Mouse (Mus musculus) MEL-GATA-1-ER (cell line): ENCODE data around the gene Sdr42e1.

Experiments used
- DNase-seq: peaks from one replicate; pipeline ENCODE4 v3.0.0-alpha.2; 2012; ENCODE audit warnings: low read depth; ENCODE audit errors: extremely low read depth

The Sdr42e1 gene

DNA sequence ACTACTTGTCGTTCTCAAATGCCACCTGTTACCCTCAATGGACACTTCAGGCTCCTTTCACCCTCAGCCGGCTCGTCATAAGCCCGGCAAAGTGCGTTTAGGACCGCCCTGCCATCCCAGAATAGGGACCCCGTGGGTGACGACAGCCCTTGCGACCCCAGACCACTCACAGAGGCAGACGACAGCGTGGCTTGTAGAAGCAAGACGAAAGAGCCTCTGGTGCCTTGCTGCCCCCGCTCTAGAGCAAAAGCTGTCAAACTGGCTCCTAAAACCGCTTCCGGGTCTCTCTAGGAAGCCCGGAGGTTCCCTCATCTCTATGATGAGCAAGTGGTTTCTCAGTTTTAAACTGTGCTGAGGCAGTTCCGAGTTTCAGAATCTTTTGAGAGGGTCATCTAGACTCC lies at the start of gene Sdr42e1:
Gene Sdr42e1 (minus strand): TSS at position 260 of the 401 bp plus-strand sequence.
- no peak for DNase-seq

DNA sequence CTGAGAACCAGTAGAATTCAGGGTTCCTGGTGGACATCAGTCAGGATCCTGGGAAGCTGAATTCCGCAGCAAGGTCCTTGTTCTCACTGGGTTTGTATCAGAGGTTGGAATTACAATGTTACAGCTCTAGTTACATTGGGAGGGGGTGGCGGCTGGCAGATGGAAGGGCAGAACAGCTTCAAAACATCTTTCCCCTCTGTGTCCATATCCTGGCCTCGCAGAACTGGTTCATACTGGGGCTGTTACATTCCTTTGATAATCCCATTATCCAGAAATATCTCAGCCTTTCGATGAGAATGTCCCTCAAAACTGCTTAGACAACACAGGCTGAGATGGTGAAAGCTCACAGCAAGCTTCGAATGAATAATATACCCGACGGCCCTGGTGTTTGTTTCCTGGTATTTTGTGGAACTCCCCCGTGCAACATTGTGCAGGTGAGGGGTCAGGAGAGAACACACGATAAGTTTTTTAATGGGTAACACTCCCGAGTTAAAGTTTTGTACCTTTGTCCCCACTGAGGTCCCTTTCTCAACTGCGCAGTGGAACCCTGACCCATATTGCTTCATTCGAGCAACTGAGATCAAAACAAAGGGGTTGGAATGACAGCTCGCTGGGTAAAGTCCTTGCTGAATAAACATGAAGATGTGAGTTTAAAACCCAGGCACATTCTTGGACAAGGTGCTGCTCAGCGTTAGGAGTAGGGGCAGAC lies 44.8 kb upstream of the Sdr42e1 start:
- DNase-seq, result no peak

GRCm38 (mm10) chr8:117715896-117716295 lies 42.4 kb upstream of the Sdr42e1 start:
- no peak for DNase-seq

DNA sequence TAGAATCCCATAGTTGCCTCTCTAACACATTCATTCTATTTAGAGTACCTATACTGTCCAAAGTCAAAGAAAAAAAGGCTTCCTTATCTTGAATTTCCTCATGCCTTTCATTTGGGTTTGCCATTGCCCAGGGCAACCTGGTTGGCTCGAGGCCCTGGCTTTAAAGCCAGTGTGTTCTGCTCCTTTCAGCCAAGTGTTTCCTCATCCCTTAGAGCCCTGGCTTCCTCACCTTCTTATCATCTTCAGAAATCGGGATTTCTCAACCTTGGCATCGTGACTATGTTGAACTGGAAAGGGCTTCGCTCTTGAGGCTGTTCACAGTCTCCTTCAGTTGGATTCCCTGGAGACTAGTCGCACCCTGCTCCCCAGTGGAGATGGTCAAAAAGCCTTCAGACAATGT lies 41.1 kb upstream of the Sdr42e1 start:
- DNase-seq, result no peak

GRCm38 (mm10) chr8:117712226-117712625 lies 38.7 kb upstream of the Sdr42e1 start:
- no peak for DNase-seq

DNA sequence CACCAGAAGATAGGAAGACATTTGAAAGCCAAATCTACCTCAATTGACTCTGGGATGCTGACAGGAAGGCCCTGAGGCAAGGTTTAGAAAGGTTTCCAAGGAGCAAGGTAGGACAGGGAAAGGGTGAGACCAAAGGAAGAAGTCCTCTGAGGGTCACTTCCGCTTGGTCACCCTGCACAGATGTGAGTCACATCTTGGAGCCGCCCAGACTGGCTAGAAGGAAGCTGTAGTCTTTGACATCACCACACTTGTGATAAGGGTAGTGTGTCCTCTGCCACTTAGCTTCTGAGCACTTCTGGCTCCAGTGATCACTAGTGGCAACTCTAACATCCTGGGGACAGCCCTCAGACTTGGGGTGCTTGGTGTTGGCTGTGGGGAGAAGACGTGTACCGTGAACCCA lies 32.7 kb upstream of the Sdr42e1 start:
- no peak for DNase-seq

DNA sequence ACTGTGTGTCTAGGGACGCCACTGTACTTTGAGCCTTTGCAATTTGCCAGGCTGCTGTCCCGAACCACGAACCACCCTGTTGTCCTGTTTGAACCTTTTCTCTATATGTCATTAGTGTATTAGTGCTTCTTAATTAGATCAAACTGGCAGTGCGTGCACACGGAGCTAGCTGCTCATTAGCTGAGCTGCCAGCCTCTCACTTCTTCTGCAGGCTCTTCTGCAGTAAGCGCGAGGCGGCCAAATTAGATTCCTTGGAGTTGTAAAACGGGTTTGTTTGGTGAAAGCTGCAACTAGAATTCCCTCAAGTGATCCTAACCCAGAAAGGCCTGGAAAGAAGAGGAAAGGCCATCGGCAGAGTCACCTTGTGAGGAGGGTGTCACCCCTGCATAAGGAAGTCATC lies 29.2 kb upstream of the Sdr42e1 start:
- no peak for DNase-seq

- no peak for DNase-seq
These were observed 28.4 kb upstream of the Sdr42e1 start, which contains the start of gene Hsd17b2 for GRCm38 (mm10) chr8:117701859-117702258. Hsd17b2 (plus strand) TSS chr8:117701904.

GRCm38 (mm10) chr8:117701246-117701645 lies 27.8 kb upstream of the Sdr42e1 start:
- no peak for DNase-seq

GRCm38 (mm10) chr8:117700699-117701098 lies 27.2 kb upstream of the Sdr42e1 start:
- DNase-seq, result no peak

DNA sequence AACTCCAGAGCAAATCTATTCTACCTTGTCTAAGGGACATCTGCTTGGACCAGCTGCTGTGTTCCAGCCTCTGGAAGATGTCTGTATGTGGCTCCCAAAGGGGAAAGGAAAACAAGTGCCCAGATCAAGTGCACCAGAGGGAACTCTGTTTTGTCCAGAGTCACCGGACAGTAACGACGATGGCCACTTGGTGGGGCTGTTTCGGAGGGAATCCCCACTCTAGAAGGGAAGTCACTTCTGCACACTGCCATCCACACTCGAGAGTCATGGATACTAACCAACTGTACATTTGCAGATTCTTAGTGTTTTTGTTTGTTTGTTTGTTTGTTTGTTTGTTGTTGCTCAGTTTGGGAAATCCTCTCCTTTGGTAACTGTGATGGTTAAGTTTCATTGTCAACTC lies 23.8 kb upstream of the Sdr42e1 start:
- DNase-seq, result no peak

GRCm38 (mm10) chr8:117695636-117696035 lies 22.1 kb upstream of the Sdr42e1 start:
- DNase-seq, result no peak

- no peak for DNase-seq
These were observed 18.6 kb upstream of the Sdr42e1 start for GRCm38 (mm10) chr8:117692131-117692530.

GRCm38 (mm10) chr8:117687890-117688289 lies 14.4 kb upstream of the Sdr42e1 start:
- no peak for DNase-seq

- DNase-seq, result no peak
These were observed 11.0 kb upstream of the Sdr42e1 start for GRCm38 (mm10) chr8:117684504-117684903.

- DNase-seq, result no peak
These were observed 10.5 kb upstream of the Sdr42e1 start for GRCm38 (mm10) chr8:117683925-117684472.

- no peak for DNase-seq
These were observed 5.2 kb upstream of the Sdr42e1 start for GRCm38 (mm10) chr8:117678650-117679049.

DNA sequence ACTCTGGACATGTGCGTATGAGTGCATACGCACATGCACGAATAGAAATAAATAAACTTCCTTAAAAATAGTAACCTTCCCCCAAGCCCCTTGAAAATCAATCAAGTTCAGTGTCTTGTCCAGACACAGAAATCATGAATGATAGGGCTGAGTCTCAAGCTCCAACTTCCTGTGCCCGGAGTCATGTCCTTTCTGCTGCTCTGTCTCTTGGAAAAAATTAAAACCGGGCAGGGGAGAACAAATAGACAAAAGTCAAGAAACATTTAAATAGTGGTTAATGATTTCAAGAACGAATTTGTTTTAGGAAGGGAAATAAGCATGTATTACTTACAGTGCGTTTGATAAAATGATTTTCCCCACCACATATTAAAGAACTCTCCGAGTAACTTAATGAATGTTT lies 3.5 kb upstream of the Sdr42e1 start:
- no peak for DNase-seq

- DNase-seq, result no peak
These were observed 3.0 kb upstream of the Sdr42e1 start for GRCm38 (mm10) chr8:117676460-117676859.

GRCm38 (mm10) chr8:117675171-117675570 lies 1.7 kb upstream of the Sdr42e1 start:
- DNase-seq, result no peak

DNA sequence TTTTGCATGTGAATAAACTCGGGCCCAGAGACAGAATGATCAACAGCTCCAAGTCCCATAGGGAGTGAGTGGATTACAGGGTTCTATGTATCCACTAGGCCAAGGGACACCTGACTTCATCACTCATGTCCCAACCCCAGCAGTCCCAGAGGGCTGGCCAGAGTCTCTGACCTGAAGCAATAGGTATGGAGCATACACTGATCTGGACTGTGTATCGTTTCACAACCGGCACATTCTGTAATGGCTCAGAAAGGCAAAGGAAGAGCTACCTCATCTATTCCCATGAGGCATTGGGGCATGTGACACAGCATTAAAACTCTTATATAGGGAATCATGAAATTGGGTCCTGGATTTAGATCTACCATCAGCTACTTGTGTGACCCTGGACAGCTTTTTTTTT lies 931 bp downstream of the Sdr42e1 start:
- no peak for DNase-seq

DNA sequence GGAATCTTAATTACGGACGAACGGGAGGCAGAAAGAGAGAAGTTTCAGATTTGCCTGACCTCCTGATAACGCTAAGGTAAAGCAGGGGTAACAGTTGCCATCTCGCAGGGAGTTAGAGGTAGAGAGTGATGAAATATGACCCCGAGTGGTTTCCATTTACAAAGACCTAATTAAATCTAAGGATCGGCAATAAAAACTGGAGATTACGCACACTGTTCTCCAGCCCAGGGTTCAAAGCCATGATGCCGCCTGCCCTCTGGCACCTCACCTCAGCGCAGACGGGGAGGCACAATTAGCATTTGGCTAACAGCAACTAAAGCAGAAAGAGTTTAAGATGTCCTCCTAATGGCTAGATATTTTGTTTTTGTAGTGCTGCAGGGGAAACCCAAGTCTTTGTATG lies 3.0 kb downstream of the Sdr42e1 start:
- no peak for DNase-seq
